Mouse (Mus musculus) heart, embryonic 13.5 days (tissue): ENCODE results near the gene Tdrd7. TPM values are rescaled to one million over a fixed set of nuclear protein-coding genes. Genes with fewer than 3 reads are reported as not detected.

Source experiments
- ATAC-seq: fragments of 200-750 bp; cut with Nextera tagmentation; 2 replicates; pipeline ENCODE4 v1.8.0; 2017; ENCODE audit warnings: moderate TSS enrichment; ENCODE audit not compliant: insufficient number of reproducible peaks, low FRiP score, low TSS enrichment; ENCODE audit errors: extremely low read depth
- H3K27ac ChIP-seq: fragments of 300-500 bp; sonication (generic); replicated peaks from 2 replicates; pipeline ENCODE4 v1.5.1; 2015; ENCODE audit warnings: moderate library complexity, mild to moderate bottlenecking, inconsistent platforms
- H3K27me3 ChIP-seq: fragments of 300-500 bp; sonication (generic); replicated peaks from 2 replicates; pipeline ENCODE4 v1.6.1; 2015; ENCODE audit warnings: mild to moderate bottlenecking, inconsistent platforms
- H3K36me3 ChIP-seq: fragments of 300-500 bp; sonication (generic); 2 replicates; pipeline ENCODE4 v1.6.1; 2015; ENCODE audit warnings: mild to moderate bottlenecking, inconsistent platforms
- H3K4me1 ChIP-seq: fragments of 300-500 bp; sonication (generic); 2 replicates; pipeline ENCODE4 v1.6.1; 2015; ENCODE audit warnings: inconsistent platforms
- H3K4me2 ChIP-seq: fragments of 300-500 bp; sonication (generic); 2 replicates; pipeline ENCODE4 v1.6.1; 2015; ENCODE audit warnings: inconsistent platforms, mild to moderate bottlenecking, moderate library complexity
- H3K4me3 ChIP-seq: fragments of 300-500 bp; sonication (generic); 2 replicates; pipeline ENCODE4 v1.5.1; 2015; ENCODE audit warnings: moderate library complexity, mild to moderate bottlenecking, inconsistent platforms
- H3K9ac ChIP-seq: fragments of 300-500 bp; sonication (generic); 2 replicates; pipeline ENCODE4 v1.6.1; 2015; ENCODE audit warnings: inconsistent platforms, mild to moderate bottlenecking, moderate library complexity
- H3K9me3 ChIP-seq: fragments of 300-500 bp; sonication (generic); 2 replicates; pipeline ENCODE4 v1.6.1; 2016; ENCODE audit warnings: inconsistent platforms
- WGBS: fragments of 180-500 bp; shearing (Covaris S2); methylation state at CpG from one replicate; pipeline ENCODE4 v1.1.7; 2015; ENCODE audit warnings: mixed read lengths; 5-methylcytosine and 5-hydroxymethylcytosine counted together
- polyA plus RNA-seq: library from polyadenylated mRNA; unstranded; fragments of >200 nt; fragmentation: Nextera tagmentation; extraction: Ambion mirVana; gene quantifications from 2 replicates; pipeline ENCODE4 v1.2.1, GENCODE M21; 2015

Gene Tdrd7
- polyA plus RNA-seq, 1 experiment from 2014 or later, result 13.0 TPM

GRCm38 (mm10) chr4:46068060-46068459, 102.9 kb downstream of the Tdrd7 start:
- no peak overlapping the region for H3K9ac ChIP-seq
- H3K9me3 ChIP-seq, result no peaks in the 10 kb centered on the region
- H3K4me2 ChIP-seq, result no peak overlapping the region
- H3K27ac ChIP-seq, result peak overlapping the region; percentile 58; the same call in 1 of the 2 replicates
- H3K4me1 ChIP-seq, result peaks cover 74% of the 10 kb centered on the region
- H3K36me3 ChIP-seq, result peaks cover 61% of the 10 kb centered on the region
- H3K4me3 ChIP-seq, result no peak overlapping the region
- H3K27me3 ChIP-seq, result peaks cover 4% of the 10 kb centered on the region; the same call in 1 of the 2 replicates
- 52% methylated on average over 3 of the region's 3 CpGs for WGBS
- ATAC-seq, result no peak

DNA sequence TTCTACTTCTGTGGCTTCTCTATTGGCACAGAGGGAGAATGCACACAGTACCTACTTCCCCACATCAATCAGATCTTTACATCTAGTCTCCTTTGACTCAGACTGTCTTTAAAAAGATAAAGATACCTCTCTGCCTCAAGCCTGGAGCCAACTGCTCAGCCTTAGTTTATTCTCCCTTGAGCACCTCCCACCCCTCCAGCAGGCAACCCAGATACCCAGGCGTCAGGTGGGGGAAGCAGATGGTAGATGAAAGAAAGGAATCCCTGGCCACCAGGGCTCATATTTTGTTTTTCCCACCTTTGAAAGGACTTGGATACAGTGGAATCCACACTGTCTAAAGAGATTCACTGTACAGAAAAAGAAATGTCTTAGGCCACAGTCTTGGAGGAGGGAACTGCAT, 103.4 kb downstream of the Tdrd7 start:
- 58% methylated on average over 1 of the region's 1 CpGs for WGBS
- H3K4me2 ChIP-seq, result no peak overlapping the region
- H3K36me3 ChIP-seq, result peaks cover 56% of the 10 kb centered on the region
- peak overlapping the region; percentile 58; the same call in 1 of the 2 replicates for H3K27ac ChIP-seq
- peaks cover 74% of the 10 kb centered on the region for H3K4me1 ChIP-seq
- no peak overlapping the region for H3K4me3 ChIP-seq
- no peak for ATAC-seq
- no peak overlapping the region for H3K9ac ChIP-seq
- H3K27me3 ChIP-seq, result peaks cover 4% of the 10 kb centered on the region; the same call in 1 of the 2 replicates
- H3K9me3 ChIP-seq, result no peaks in the 10 kb centered on the region

DNA sequence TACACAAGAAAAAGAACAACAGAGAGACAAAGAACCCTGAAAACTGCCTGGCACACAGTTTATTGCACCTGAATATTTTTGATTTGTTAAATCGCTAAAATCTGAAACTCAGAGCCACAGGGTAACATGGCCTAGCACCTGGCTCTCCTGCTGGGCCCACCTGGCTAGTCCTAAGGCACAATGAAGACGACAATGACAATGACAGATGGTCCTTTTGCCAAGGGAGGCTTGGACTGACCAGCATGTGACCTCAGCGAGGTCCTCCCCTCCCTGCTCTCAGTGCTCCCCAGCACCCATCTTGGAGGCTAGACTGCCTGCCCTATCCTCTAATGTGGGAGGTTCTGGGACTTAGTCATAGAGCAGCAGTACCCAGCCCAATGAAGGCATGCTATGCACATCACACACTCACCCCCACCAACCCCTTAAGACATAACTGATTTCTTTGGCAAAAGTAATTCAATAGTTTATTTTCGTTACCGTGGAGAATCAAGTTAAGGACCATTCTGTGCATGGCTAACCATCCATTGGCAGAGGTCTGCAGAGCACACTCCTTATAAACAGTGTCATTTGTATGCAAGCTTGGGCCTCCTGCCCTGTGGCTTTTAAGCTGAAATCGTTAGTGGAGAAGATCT, 104.8 kb downstream of the Tdrd7 start:
- Histone ChIP-seq H3K4me1 (peaks cover 74% of the 10 kb centered on the region), H3K9ac (no peak overlapping the region), H3K4me2 (no peak overlapping the region), H3K36me3 (peaks cover 54% of the 10 kb centered on the region), H3K4me3 (no peak overlapping the region), H3K9me3 (no peaks in the 10 kb centered on the region), H3K27me3 (no peaks in the 10 kb centered on the region; the same call in 1 of the 2 replicates), H3K27ac (no peak overlapping the region)
- ATAC-seq, result no peak
- whole genome bisulfite sequencing, result 84% methylated on average over 6 of the region's 6 CpGs

DNA sequence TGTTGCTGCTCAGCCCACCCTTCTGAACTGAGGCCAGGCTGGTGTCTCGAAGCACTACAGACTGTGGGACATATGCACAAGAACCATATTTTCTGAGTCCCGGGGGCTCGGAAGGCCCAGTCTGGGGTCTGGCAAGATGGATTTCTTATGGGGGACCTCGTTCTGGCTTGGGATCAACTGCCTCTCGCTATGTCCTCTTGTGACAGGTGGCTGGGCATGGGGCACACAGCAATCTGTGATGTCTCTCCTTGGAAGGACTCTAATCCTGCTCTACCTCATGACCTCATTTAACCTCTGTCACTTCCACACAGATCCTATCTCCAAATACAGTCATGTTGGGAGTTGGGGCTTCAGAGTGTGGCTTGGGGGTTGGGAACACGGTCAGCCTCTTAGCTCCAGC, 107.5 kb downstream of the Tdrd7 start:
- Histone ChIP-seq H3K4me1 (peaks cover 70% of the 10 kb centered on the region), H3K9me3 (no peaks in the 10 kb centered on the region), H3K4me3 (no peak overlapping the region), H3K27me3 (no peaks in the 10 kb centered on the region), H3K36me3 (peaks cover 50% of the 10 kb centered on the region), H3K4me2 (no peak overlapping the region), H3K27ac (peak overlapping the region; percentile 75), H3K9ac (0 out of 2 replicates have a peak overlapping the region, but pooled peaks have one; percentile 19)
- WGBS, result 52% methylated on average over 6 of the region's 6 CpGs
- ATAC-seq, result no peak

GRCm38 (mm10) chr4:46073736-46074135, 108.6 kb downstream of the Tdrd7 start:
- H3K9ac ChIP-seq, result no peak overlapping the region
- peak overlapping the region; percentile 30 for H3K4me2 ChIP-seq
- H3K27me3 ChIP-seq, result no peaks in the 10 kb centered on the region
- 18% methylated on average over 4 of the region's 4 CpGs for WGBS
- H3K9me3 ChIP-seq, result no peaks in the 10 kb centered on the region
- peaks cover 50% of the 10 kb centered on the region for H3K36me3 ChIP-seq
- H3K27ac ChIP-seq, result peak overlapping the region; percentile 75
- no peak; the same call in 1 of the 2 replicates for ATAC-seq
- H3K4me1 ChIP-seq, result peaks cover 59% of the 10 kb centered on the region
- H3K4me3 ChIP-seq, result no peak overlapping the region

- Histone ChIP-seq H3K9ac (no peak overlapping the region), H3K36me3 (peaks cover 52% of the 10 kb centered on the region), H3K27me3 (no peaks in the 10 kb centered on the region), H3K4me3 (no peak overlapping the region), H3K4me2 (no peak overlapping the region), H3K4me1 (peaks cover 59% of the 10 kb centered on the region), H3K27ac (peak overlapping the region; percentile 33), H3K9me3 (no peaks in the 10 kb centered on the region)
- WGBS, result 80% methylated on average over 3 of the region's 3 CpGs
- ATAC-seq, result no peak
These were observed 110.5 kb downstream of the Tdrd7 start for GRCm38 (mm10) chr4:46075664-46076063.

- H3K9ac ChIP-seq, result no peak overlapping the region
- peaks cover 44% of the 10 kb centered on the region for H3K36me3 ChIP-seq
- H3K9me3 ChIP-seq, result no peaks in the 10 kb centered on the region
- H3K27ac ChIP-seq, result peak overlapping the region; percentile 33; the same call in 1 of the 2 replicates
- ATAC-seq, result no peak
- WGBS, result 71% methylated on average over 2 of the region's 2 CpGs
- no peak overlapping the region for H3K4me2 ChIP-seq
- no peak overlapping the region for H3K4me3 ChIP-seq
- peaks cover 62% of the 10 kb centered on the region for H3K4me1 ChIP-seq
- H3K27me3 ChIP-seq, result no peaks in the 10 kb centered on the region
These were observed 111.8 kb downstream of the Tdrd7 start for GRCm38 (mm10) chr4:46076892-46077291.

DNA sequence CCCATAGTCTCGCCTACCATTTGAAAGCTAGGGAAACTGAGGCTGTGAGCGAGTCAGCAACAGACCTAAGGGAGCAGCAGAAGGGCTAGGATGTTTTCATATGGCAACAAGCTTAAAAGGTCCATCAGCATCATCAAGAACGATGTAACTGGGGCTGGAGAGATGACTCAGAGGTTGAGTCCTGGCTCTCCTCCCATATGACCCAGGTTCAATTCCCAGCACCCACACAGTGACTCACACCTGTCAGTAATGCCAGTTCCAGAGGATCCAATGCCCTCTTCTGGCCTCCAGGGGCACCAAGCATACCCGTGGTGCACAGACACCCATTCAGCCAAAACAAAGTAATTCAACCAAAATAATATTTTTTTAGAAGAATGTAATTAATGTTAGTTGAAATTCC, 115.1 kb downstream of the Tdrd7 start:
- Histone ChIP-seq H3K36me3 (peaks cover 60% of the 10 kb centered on the region), H3K4me1 (peaks cover 45% of the 10 kb centered on the region), H3K4me3 (no peak overlapping the region), H3K4me2 (no peak overlapping the region), H3K9me3 (no peaks in the 10 kb centered on the region), H3K9ac (no peak overlapping the region), H3K27ac (no peak overlapping the region), H3K27me3 (no peaks in the 10 kb centered on the region)
- WGBS, result 86% methylated on average over 4 of the region's 4 CpGs
- no peak for ATAC-seq

DNA sequence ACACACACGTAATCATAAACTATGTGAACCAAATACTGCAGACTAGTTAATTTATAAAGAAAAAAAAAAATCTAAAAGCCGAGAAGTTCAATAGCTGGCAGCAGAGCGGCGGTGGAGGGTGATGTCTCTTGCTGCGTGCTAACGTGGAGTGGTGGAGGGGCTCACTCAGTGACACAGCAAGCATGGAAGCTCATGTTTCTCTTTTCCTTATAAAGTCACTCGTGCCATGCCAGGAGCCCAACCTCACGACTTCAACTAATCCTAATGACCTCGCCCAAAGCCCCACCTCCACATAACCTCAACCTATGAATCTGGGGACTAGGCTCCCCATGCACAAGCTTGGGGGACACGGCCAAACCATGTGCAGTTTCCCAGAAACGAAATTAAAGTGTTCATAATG, 117.4 kb downstream of the Tdrd7 start:
- 79% methylated on average over 11 of the region's 11 CpGs for WGBS
- peaks cover 77% of the 10 kb centered on the region for H3K36me3 ChIP-seq

More for the DNA sequence above, 117.4 kb downstream of the Tdrd7 start:
- H3K27me3 ChIP-seq, result no peaks in the 10 kb centered on the region
- ATAC-seq, result no peak
- peaks cover 47% of the 10 kb centered on the region for H3K4me1 ChIP-seq
- no peak overlapping the region for H3K27ac ChIP-seq
- H3K4me3 ChIP-seq, result no peak overlapping the region
- H3K9me3 ChIP-seq, result no peaks in the 10 kb centered on the region
- no peak overlapping the region for H3K4me2 ChIP-seq
- H3K9ac ChIP-seq, result no peak overlapping the region

Other genes starting within 250 kb of the Tdrd7 start
- gene Aldh1b1, start 166.3 kb upstream of the Tdrd7 start, polyA plus RNA-seq, result 121 and 130 TPM in 2 replicates
- 3.2 and 4.6 TPM in 2 replicates for gene Igfbpl1, start 138.4 kb upstream of the Tdrd7 start, polyA plus RNA-seq
- gene Stra6l, start 116.7 kb upstream of the Tdrd7 start, polyA plus RNA-seq, result 0.05 and 0.13 TPM in 2 replicates
- 0.08 and 0.10 TPM in 2 replicates for gene Ccdc180, start 75.0 kb upstream of the Tdrd7 start, polyA plus RNA-seq
- gene Tmod1, start 73.6 kb downstream of the Tdrd7 start, polyA plus RNA-seq, result 171 and 182 TPM in 2 replicates
- 43.8 and 45.3 TPM in 2 replicates for gene Ncbp1, start 173.3 kb downstream of the Tdrd7 start, polyA plus RNA-seq
- gene Tstd2, start 173.4 kb downstream of the Tdrd7 start, polyA plus RNA-seq, result 25.9 and 26.8 TPM in 2 replicates
- gene Xpa, start 231.0 kb downstream of the Tdrd7 start, polyA plus RNA-seq, result 13.8 and 15.6 TPM in 2 replicates